Comparison of ENCODE assay signal across 12 mouse cellular contexts in genomic region chr2:146363483-146363882, GRCm38 (mm10).
A peak's percentile ranks its signal among the peaks of the same experiment; 100 is the strongest.
DNase-seq lines count a peak whose midpoint lies in the region; ATAC-seq and TF ChIP-seq lines count a peak whose summit lies in the region.
"Had no signal": no experiment of that assay in that cellular context is flagged by ENCODE, and none has a peak within 500 bp of the region (broad histone marks: within the 10 kb centered on the region; RNA-seq: fewer than 3 reads in every experiment).

No protein-coding gene starts in this region.

- no peak for ATAC-seq in midbrain, postnatal 0 days (ENCODE audit: low FRiP score)
- no peak for ATAC-seq in midbrain, embryonic 14.5 days (ENCODE audit: low FRiP score, low TSS enrichment)
- no peak for ATAC-seq in heart, embryonic 12.5 days (ENCODE audit: insufficient number of reproducible peaks, low FRiP score)

- no peak for TF ChIP-seq CTCF in midbrain, postnatal 0 days (IDR thresholded peaks at IDR 0.05)
- TF ChIP-seq CTCF in left cerebral cortex, adult 2 months (IDR thresholded peaks at IDR 0.05), result no peak

- H3K9me3 ChIP-seq in midbrain, postnatal 0 days (ENCODE audit: low read length), result no peaks in the 10 kb centered on the region
- H3K9me3 ChIP-seq in midbrain, embryonic 14.5 days (ENCODE audit: control insufficient read depth, low read length), result no peaks in the 10 kb centered on the region
- H3K9me3 ChIP-seq in heart, embryonic 12.5 days (replicated peaks), result no peaks in the 10 kb centered on the region
- H3K9me3 ChIP-seq: hindbrain, embryonic 15.5 days had no signal

- H3K4me1 ChIP-seq in midbrain, postnatal 0 days (ENCODE audit: insufficient read depth, low read length), result no peaks in the 10 kb centered on the region
- H3K4me1 ChIP-seq in midbrain, embryonic 14.5 days (ENCODE audit: control insufficient read depth, insufficient read depth, low read length), result 0 out of 2 replicates have a peak, but pooled peaks cover 4% of the 10 kb centered on the region
- H3K4me1 ChIP-seq in heart, embryonic 12.5 days (replicated peaks), result peaks cover 13% of the 10 kb centered on the region

- 90% methylated on average over 2 of the region's 2 CpGs for WGBS in midbrain, postnatal 0 days
- WGBS in midbrain, embryonic 14.5 days, result 90% methylated on average over 2 of the region's 2 CpGs
- WGBS in heart, embryonic 12.5 days, result 74% methylated on average over 2 of the region's 2 CpGs

- no peak overlapping the region for H3K4me3 ChIP-seq in midbrain, postnatal 0 days (ENCODE audit: low read depth, low read length)
- H3K4me3 ChIP-seq in midbrain, embryonic 14.5 days (replicated peaks; ENCODE audit: low read depth, low read length), result no peak overlapping the region
- H3K4me3 ChIP-seq in left cerebral cortex, adult 2 months, result no peak overlapping the region
- H3K4me3 ChIP-seq in heart, embryonic 12.5 days, result no peak overlapping the region
- H3K4me3 ChIP-seq: hindbrain, embryonic 15.5 days had no signal

- no peak overlapping the region for H3K9ac ChIP-seq in midbrain, postnatal 0 days (replicated peaks; ENCODE audit: low read length, poor library complexity, severe bottlenecking)
- H3K9ac ChIP-seq in midbrain, embryonic 14.5 days (replicated peaks; ENCODE audit: low read length), result no peak overlapping the region
- no peak overlapping the region for H3K9ac ChIP-seq in heart, embryonic 12.5 days
- H3K9ac ChIP-seq: hindbrain, embryonic 15.5 days had no signal

- H3K4me2 ChIP-seq in midbrain, postnatal 0 days (ENCODE audit: low read depth, low read length, poor library complexity, severe bottlenecking), result no peak overlapping the region
- H3K4me2 ChIP-seq in midbrain, embryonic 14.5 days (ENCODE audit: low read length), result no peak overlapping the region
- H3K4me2 ChIP-seq in heart, embryonic 12.5 days, result no peak overlapping the region
- H3K4me2 ChIP-seq: hindbrain, embryonic 15.5 days had no signal

- no peaks in the 10 kb centered on the region for H3K27me3 ChIP-seq in midbrain, postnatal 0 days (ENCODE audit: insufficient read depth, low read length)
- H3K27me3 ChIP-seq in midbrain, embryonic 14.5 days (ENCODE audit: control insufficient read depth, insufficient read depth, low read length), result no peaks in the 10 kb centered on the region
- no peaks in the 10 kb centered on the region for H3K27me3 ChIP-seq in heart, embryonic 12.5 days (replicated peaks)
- H3K27me3 ChIP-seq: CH12.LX; hindbrain, embryonic 15.5 days had no signal

- DNase-seq in midbrain, postnatal 0 days (ENCODE audit: low spot score), result peak; percentile 50
- DNase-seq in midbrain, embryonic 14.5 days, result no peak
- DNase-seq in cerebellum, adult 8-10 months, result peak; percentile 70
- peak in 1 of 2 experiments; percentile 60 for DNase-seq in left cerebral cortex, adult 2 months (ENCODE audit: extremely low spot score in 1 of 2, low spot score in 2 of 2)
- DNase-seq in right cerebral cortex, postnatal 36 days (ENCODE audit: low spot score in 2 of 2), result peak; percentile 28 to 78
- DNase-seq in thymus, adult 18-20 months, result no peak
- DNase-seq in heart, postnatal 25 days (ENCODE audit: low spot score), result no peak
- DNase-seq: adrenal gland, postnatal 14 days; kidney, postnatal 10 days had no signal

- no peaks in the 10 kb centered on the region for H3K36me3 ChIP-seq in midbrain, postnatal 0 days (ENCODE audit: insufficient read depth, low read length)
- H3K36me3 ChIP-seq in midbrain, embryonic 14.5 days (ENCODE audit: control insufficient read depth, insufficient read depth, low read length), result no peaks in the 10 kb centered on the region
- H3K36me3 ChIP-seq in heart, embryonic 12.5 days, result peaks cover 9% of the 10 kb centered on the region; the same call in 1 of the 2 replicates

- H3K27ac ChIP-seq in midbrain, postnatal 0 days (ENCODE audit: low read depth, low read length), result no peak overlapping the region
- H3K27ac ChIP-seq in midbrain, embryonic 14.5 days (replicated peaks; ENCODE audit: low read depth, low read length), result no peak overlapping the region
- H3K27ac ChIP-seq in left cerebral cortex, adult 2 months, result 0 out of 2 replicates have a peak overlapping the region, but pooled peaks have one; percentile 7
- H3K27ac ChIP-seq in heart, embryonic 12.5 days (ENCODE audit: poor library complexity, severe bottlenecking), result no peak overlapping the region
- H3K27ac ChIP-seq: hindbrain, embryonic 15.5 days had no signal

- intact Hi-C loops in left cerebral cortex, adult 2 months (cut with DNase I), result no loop called here
- intact Hi-C loops in heart, postnatal 25 days (cut with DNase I), result no loop called here

Comparison
In these comparisons a context has a peak if more than half of its experiments do, and no peak if none do; other contexts are left out.
1. DNase-seq: peak in midbrain, postnatal 0 days (single experiment), cerebellum, adult 8-10 months (single experiment) and right cerebral cortex, postnatal 36 days (2 of 2); none in midbrain, embryonic 14.5 days (single experiment), thymus, adult 18-20 months (0 of 2) and heart, postnatal 25 days (single experiment).